Mouse (Mus musculus) hindbrain, embryonic 15.5 days (tissue): ENCODE measurements around the gene Flywch1. TPM values are rescaled to one million over a fixed set of nuclear protein-coding genes. Genes with fewer than 3 reads are reported as not detected.

ENCODE experiments used
- ATAC-seq: fragments of 200-750 bp; cut with Nextera tagmentation; 2 replicates; pipeline ENCODE4 v1.8.0; 2017; ENCODE audit warnings: low read depth, moderate number of reproducible peaks, moderate TSS enrichment; ENCODE audit not compliant: low FRiP score
- H3K27ac ChIP-seq: fragments of 300-500 bp; sonication (generic); replicated peaks from 2 replicates; pipeline ENCODE4 v1.5.1; 2015; ENCODE audit warnings: mild to moderate bottlenecking, inconsistent platforms
- H3K27me3 ChIP-seq: fragments of 300-500 bp; sonication (generic); 2 replicates; pipeline ENCODE4 v1.6.1; 2015; ENCODE audit warnings: control low read depth, inconsistent platforms
- H3K36me3 ChIP-seq: fragments of 300-500 bp; sonication (generic); 2 replicates; pipeline ENCODE4 v1.6.1; 2015; ENCODE audit warnings: control low read depth, inconsistent platforms
- H3K4me1 ChIP-seq: fragments of 300-500 bp; sonication (generic); replicated peaks from 2 replicates; pipeline ENCODE4 v1.6.1; 2015; ENCODE audit warnings: control low read depth, inconsistent platforms
- H3K4me2 ChIP-seq: fragments of 300-500 bp; sonication (generic); 2 replicates; pipeline ENCODE4 v1.6.1; 2015; ENCODE audit warnings: moderate library complexity, mild to moderate bottlenecking, inconsistent platforms
- H3K4me3 ChIP-seq: fragments of 300-500 bp; sonication (generic); 2 replicates; pipeline ENCODE4 v1.5.1; 2015; ENCODE audit warnings: mild to moderate bottlenecking, inconsistent platforms
- H3K9ac ChIP-seq: fragments of 300-500 bp; sonication (generic); 2 replicates; pipeline ENCODE4 v1.6.1; 2015; ENCODE audit warnings: inconsistent platforms
- H3K9me3 ChIP-seq: fragments of 300-500 bp; sonication (generic); 2 replicates; pipeline ENCODE4 v1.6.1; 2016; ENCODE audit warnings: control low read depth, inconsistent platforms
- WGBS: fragments of 180-500 bp; shearing (Covaris S2); methylation state at CpG from one replicate; pipeline ENCODE4 v1.1.7; 2015; 5-methylcytosine and 5-hydroxymethylcytosine counted together
- polyA plus RNA-seq: library from polyadenylated mRNA; unstranded; fragments of >200 nt; fragmentation: Nextera tagmentation; extraction: Ambion mirVana; gene quantifications from 2 replicates; pipeline ENCODE4 v1.2.1, GENCODE M21; 2015

Flywch1 gene
- polyA plus RNA-seq = 204 and 209 TPM in 2 replicates

- Histone ChIP-seq H3K4me1 (peaks cover 27% of the 10 kb centered on the region), H3K36me3 (peaks cover 9% of the 10 kb centered on the region; the same call in 1 of the 2 replicates), H3K9me3 (no peaks in the 10 kb centered on the region), H3K27me3 (no peaks in the 10 kb centered on the region), H3K4me3 (peak within 1 kb of the TSS; percentile 94), H3K9ac (peak within 1 kb of the TSS; percentile 97), H3K4me2 (peak within 1 kb of the TSS; percentile 67), H3K27ac (peak within 1 kb of the TSS; percentile 94)
- ATAC-seq = peak; percentile 97
- WGBS = 3% methylated on average over 49 of the region's 58 CpGs
Observed at GRCm38 (mm10) chr17:23771284-23772218, at the start of gene Flywch1. Flywch1 (minus strand) TSS chr17:23771602.

GRCm38 (mm10) chr17:23820731-23821130 lies 49.3 kb upstream of the Flywch1 start:
- Histone ChIP-seq H3K27me3 (no peaks in the 10 kb centered on the region), H3K4me3 (no peak overlapping the region), H3K9ac (no peak overlapping the region), H3K4me2 (no peak overlapping the region), H3K27ac (no peak overlapping the region), H3K9me3 (peaks cover 13% of the 10 kb centered on the region), H3K4me1 (no peaks in the 10 kb centered on the region), H3K36me3 (peaks cover 95% of the 10 kb centered on the region)
- no peak for ATAC-seq
- 96% methylated on average over 5 of the region's 5 CpGs for WGBS

- no peak for ATAC-seq
- Histone ChIP-seq H3K9me3 (peaks cover 13% of the 10 kb centered on the region), H3K4me2 (no peak overlapping the region), H3K9ac (no peak overlapping the region), H3K4me3 (no peak overlapping the region), H3K27ac (no peak overlapping the region), H3K27me3 (no peaks in the 10 kb centered on the region), H3K4me1 (no peaks in the 10 kb centered on the region), H3K36me3 (peaks cover 95% of the 10 kb centered on the region)
- 98% methylated on average over 25 of the region's 25 CpGs for WGBS
Observed at GRCm38 (mm10) chr17:23819235-23819634, 47.8 kb upstream of the Flywch1 start.

DNA sequence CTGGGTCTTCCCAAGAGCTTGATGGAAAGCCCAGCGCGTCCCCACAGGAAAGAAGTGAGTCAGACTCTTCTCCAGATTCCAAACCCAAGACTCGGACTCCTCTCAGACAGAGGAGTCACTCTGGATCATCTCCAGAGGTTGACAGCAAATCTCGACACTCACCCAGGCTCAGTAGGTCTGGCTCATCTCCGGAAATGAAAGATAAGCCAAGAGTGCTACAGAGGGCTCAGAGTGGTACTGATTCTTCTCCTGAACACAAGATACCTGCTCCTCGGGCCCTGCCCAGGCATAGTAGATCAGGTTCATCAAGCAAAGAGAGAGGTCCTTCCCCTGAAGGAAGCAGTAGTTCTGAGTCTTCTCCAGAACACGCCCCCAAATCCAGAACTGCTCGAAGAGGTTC lies 47.2 kb upstream of the Flywch1 start:
- Histone ChIP-seq H3K4me2 (no peak overlapping the region), H3K27ac (no peak overlapping the region), H3K9ac (no peak overlapping the region), H3K36me3 (peaks cover 95% of the 10 kb centered on the region), H3K9me3 (peaks cover 13% of the 10 kb centered on the region), H3K4me1 (no peaks in the 10 kb centered on the region), H3K4me3 (no peak overlapping the region), H3K27me3 (no peaks in the 10 kb centered on the region)
- WGBS = over 99% methylated on average over 8 of the region's 8 CpGs
- no peak for ATAC-seq

DNA sequence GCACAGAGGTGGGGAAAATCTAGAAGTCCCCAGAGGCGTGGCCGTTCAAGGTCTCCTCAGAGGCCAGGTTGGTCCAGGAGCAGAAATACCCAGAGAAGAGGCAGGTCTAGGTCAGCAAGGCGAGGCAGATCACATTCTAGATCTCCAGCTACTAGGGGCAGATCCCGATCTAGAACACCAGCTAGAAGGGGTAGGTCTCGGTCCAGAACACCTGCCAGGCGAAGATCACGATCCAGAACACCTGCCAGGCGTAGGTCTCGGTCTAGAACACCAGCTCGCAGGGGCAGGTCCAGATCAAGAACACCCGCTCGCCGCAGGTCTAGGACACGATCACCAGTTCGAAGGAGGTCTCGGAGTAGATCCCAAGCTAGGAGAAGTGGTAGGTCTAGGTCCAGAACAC lies 44.2 kb upstream of the Flywch1 start:
- Histone ChIP-seq H3K4me1 (no peaks in the 10 kb centered on the region), H3K27me3 (no peaks in the 10 kb centered on the region), H3K36me3 (peaks cover 95% of the 10 kb centered on the region), H3K9ac (no peak overlapping the region), H3K4me3 (no peak overlapping the region), H3K4me2 (no peak overlapping the region), H3K9me3 (peaks cover 13% of the 10 kb centered on the region), H3K27ac (no peak overlapping the region)
- ATAC-seq = no peak
- WGBS = 97% methylated on average over 16 of the region's 16 CpGs

DNA sequence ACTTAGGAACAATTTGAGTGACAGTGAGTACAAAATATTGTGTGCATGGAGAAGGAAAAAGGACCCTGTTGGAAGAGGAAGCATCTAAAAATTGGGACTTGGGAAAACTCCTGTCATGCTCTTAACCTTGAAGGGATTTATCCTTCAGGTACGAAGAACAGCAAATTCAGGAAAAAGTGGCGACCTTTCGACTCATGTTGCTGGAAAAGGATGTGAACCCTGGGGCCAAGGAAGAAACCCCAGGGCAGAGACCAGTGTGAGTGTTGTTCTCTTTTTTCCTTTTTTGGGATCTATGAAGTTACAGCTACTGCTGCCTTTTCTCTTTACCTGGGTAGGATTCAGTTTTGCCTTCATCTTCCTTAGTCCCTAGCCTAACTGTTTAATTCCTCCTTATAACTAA lies 36.5 kb upstream of the Flywch1 start:
- no peak overlapping the region for H3K4me3 ChIP-seq
- no peak overlapping the region for H3K27ac ChIP-seq
- WGBS = 87% methylated on average over 3 of the region's 3 CpGs
- H3K4me1 ChIP-seq = peaks cover 37% of the 10 kb centered on the region
- ATAC-seq = no peak
- H3K27me3 ChIP-seq = no peaks in the 10 kb centered on the region
- H3K9ac ChIP-seq = no peak overlapping the region
- no peak overlapping the region for H3K4me2 ChIP-seq
- H3K9me3 ChIP-seq = no peaks in the 10 kb centered on the region
- peaks cover 50% of the 10 kb centered on the region for H3K36me3 ChIP-seq

DNA sequence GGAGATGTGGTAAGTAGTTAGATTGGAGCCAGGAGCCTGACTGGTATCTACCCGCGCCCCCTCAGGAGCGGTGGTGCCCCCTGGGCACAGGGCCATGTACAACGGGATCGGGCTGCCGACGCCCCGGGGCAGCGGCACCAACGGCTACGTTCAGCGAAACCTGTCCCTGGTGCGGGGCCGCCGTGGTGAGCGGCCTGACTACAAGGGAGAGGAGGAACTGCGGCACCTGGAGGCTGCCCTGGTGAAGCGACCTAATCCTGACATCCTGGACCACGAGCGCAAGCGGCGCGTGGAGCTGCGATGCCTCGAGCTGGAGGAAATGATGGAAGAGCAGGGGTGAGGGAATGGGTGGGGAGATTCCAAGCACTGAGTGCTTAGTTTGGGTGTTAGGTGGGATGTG lies 35.5 kb upstream of the Flywch1 start:
- 0 out of 2 replicates have a peak overlapping the region, but pooled peaks have one; percentile 11 for H3K9ac ChIP-seq
- H3K4me1 ChIP-seq = peaks cover 41% of the 10 kb centered on the region
- H3K27me3 ChIP-seq = no peaks in the 10 kb centered on the region
- peak overlapping the region; percentile 28 for H3K4me2 ChIP-seq
- peaks cover 40% of the 10 kb centered on the region for H3K36me3 ChIP-seq
- H3K4me3 ChIP-seq = no peak overlapping the region
- no peak overlapping the region for H3K27ac ChIP-seq
- no peaks in the 10 kb centered on the region for H3K9me3 ChIP-seq
- 82% methylated on average over 25 of the region's 25 CpGs for WGBS
- no peak for ATAC-seq

- Histone ChIP-seq H3K27me3 (no peaks in the 10 kb centered on the region), H3K27ac (0 out of 2 replicates have a peak overlapping the region, but pooled peaks have one; percentile 99), H3K4me3 (peak overlapping the region; percentile 84), H3K9ac (peak overlapping the region; percentile 88), H3K36me3 (peaks cover 17% of the 10 kb centered on the region), H3K4me1 (peaks cover 41% of the 10 kb centered on the region), H3K4me2 (peak overlapping the region; percentile 85), H3K9me3 (no peaks in the 10 kb centered on the region)
- ATAC-seq = no peak
- 6% methylated on average over 8 of the region's 8 CpGs for WGBS
Observed at GRCm38 (mm10) chr17:23804426-23805085, 33.2 kb upstream of the Flywch1 start.

- Histone ChIP-seq H3K36me3 (peaks cover 7% of the 10 kb centered on the region), H3K27me3 (no peaks in the 10 kb centered on the region), H3K4me2 (peak overlapping the region; percentile 85), H3K9me3 (no peaks in the 10 kb centered on the region), H3K27ac (peak overlapping the region; percentile 99), H3K4me1 (peaks cover 41% of the 10 kb centered on the region), H3K9ac (peak overlapping the region; percentile 88), H3K4me3 (peak overlapping the region; percentile 84)
- peak; percentile 59 for ATAC-seq
- WGBS = under 1% methylated on average over 65 of the region's 83 CpGs
Observed at GRCm38 (mm10) chr17:23803366-23804041, 32.1 kb upstream of the Flywch1 start.

- peaks cover under 1% of the 10 kb centered on the region; the same call in 1 of the 2 replicates for H3K36me3 ChIP-seq
- under 1% methylated on average over 60 of the region's 60 CpGs for WGBS
- peak; percentile 98 for ATAC-seq
- H3K4me1 ChIP-seq = peaks cover 41% of the 10 kb centered on the region
- H3K27ac ChIP-seq = peak overlapping the region; percentile 99
- no peaks in the 10 kb centered on the region for H3K27me3 ChIP-seq
- H3K9ac ChIP-seq = peak overlapping the region; percentile 88
- H3K4me3 ChIP-seq = peak overlapping the region; percentile 84
- H3K4me2 ChIP-seq = peak overlapping the region; percentile 68
- H3K9me3 ChIP-seq = no peaks in the 10 kb centered on the region
Observed at GRCm38 (mm10) chr17:23802746-23803365, 31.5 kb upstream of the Flywch1 start.

DNA sequence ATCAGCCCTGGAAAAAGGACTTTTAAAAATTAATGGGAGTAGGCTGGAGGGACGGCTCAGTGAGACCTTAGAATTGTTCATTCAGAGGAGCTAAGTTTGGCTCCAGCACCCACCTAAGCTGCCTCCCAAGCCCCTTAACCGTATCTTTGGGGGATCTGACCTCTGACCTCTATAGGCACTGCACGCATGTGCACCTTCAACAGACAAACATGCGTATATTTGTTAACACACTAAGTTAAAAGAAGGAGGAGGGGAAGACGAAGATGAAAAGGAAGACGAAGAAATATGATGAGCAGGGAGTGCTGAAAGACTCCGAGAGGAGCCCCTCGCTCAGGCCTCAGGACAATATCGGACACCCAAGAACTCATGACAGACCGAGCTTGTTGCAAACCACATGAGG lies 30.2 kb upstream of the Flywch1 start:
- no peak overlapping the region for H3K9ac ChIP-seq
- 0 out of 2 replicates have a peak, but pooled peaks cover 3% of the 10 kb centered on the region for H3K36me3 ChIP-seq
- no peak overlapping the region for H3K4me3 ChIP-seq
- no peak overlapping the region for H3K27ac ChIP-seq
- no peak overlapping the region for H3K4me2 ChIP-seq
- H3K9me3 ChIP-seq = no peaks in the 10 kb centered on the region
- peaks cover 30% of the 10 kb centered on the region for H3K4me1 ChIP-seq
- no peak for ATAC-seq
- 91% methylated on average over 10 of the region's 10 CpGs for WGBS
- H3K27me3 ChIP-seq = no peaks in the 10 kb centered on the region
